Mouse (Mus musculus) embryonic stem cell, embryonic (primary cell): ENCODE data around the gene Ntn3.

Experiments
- CTCF ChIA-PET, 4 experiments: fragments of 300-600 bp in 2 of 4; fragments of 350-600 bp in 2 of 4; sonication (Branson Sonifier 250); formaldehyde crosslinking; loops; one replicate each; lab custom pipeline; 2022; ENCODE audit warnings: inconsistent platforms in 2 of 4; lab: Charles Lee
- POLR2A ChIA-PET, 4 experiments: fragments of 300-600 bp in 2 of 4; fragments of 350-600 bp in 2 of 4; sonication (Branson Sonifier 250); formaldehyde crosslinking; loops; one replicate each; lab custom pipeline; 2022; ENCODE audit warnings: antibody characterized with exemption in 4 of 4, inconsistent platforms in 1 of 4; lab: Charles Lee

Gene Ntn3

DNA sequence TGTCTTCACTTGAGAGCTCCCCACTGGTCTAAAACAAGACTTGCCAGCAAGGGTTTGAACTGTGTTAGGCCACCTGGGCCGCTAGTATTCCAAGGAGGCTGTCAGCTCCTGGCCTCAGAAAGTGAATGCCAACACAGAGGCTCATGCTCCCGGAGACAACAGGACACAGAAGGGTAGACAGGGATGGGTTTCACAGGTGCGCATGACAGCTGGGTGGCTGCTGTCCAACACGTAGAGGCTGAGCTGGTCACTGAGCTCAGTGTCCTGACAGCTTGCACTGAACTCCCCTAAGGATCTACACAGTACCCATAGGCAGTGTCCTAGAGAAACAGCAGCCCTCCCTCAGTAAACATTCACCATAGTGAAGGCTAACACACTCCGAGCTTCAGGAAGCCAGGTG lies 14.2 kb upstream of the Ntn3 start:
- POLR2A ChIA-PET = interaction anchor here (0.7 to 12.4 kb wide), 27 partner anchors 8 to 304 kb away, joined by 3 to 342 read pairs (median 7); partner anchors contain the start of genes Ccnf (in 3 of the 4), Ntn3 (in 3 of the 4), Amdhd2 (in 2 of the 4) and Atp6v0c (in 1 of the 4)
- CTCF ChIA-PET = interaction anchor here in 3 of 4 experiments (0.7 to 1.7 kb wide), 3 partner anchors 17 to 50 kb away, joined by 3 to 4 read pairs (median 3); no protein-coding TSS in a partner anchor

DNA sequence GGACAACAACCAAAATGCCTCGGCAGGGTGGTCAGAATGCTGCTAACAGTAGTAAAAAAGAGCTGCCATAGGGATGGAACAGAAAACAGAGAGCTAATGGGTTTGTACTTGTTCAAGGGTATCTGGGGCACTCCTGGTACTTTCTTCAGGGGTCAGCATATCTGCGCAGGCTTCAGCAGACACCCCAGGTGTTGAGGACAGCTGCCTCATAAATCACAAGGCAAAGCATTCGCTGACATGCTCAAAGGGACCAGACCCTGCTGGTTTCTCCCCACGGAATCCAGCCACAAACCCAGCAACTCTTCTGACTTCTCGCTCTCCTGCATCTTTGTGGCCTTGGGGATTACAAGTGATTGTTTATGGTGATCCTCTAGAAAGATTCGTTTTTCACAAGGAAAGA lies 13.3 kb upstream of the Ntn3 start:
- ChIA-PET CTCF (interaction anchor here in 2 of 4 experiments (0.7 to 1.7 kb wide), 2 partner anchors 16 to 26 kb away, joined by 3 to 4 read pairs; no protein-coding TSS in a partner anchor), POLR2A (interaction anchor here in 3 of 4 experiments (0.7 to 12.4 kb wide), 19 partner anchors 9 to 194 kb away, joined by 3 to 342 read pairs (median 12); partner anchors contain the start of genes Ccnf (in 3 of the 3), Ntn3 (in 3 of the 3), Amdhd2 (in 1 of the 3) and Atp6v0c (in 1 of the 3))

DNA sequence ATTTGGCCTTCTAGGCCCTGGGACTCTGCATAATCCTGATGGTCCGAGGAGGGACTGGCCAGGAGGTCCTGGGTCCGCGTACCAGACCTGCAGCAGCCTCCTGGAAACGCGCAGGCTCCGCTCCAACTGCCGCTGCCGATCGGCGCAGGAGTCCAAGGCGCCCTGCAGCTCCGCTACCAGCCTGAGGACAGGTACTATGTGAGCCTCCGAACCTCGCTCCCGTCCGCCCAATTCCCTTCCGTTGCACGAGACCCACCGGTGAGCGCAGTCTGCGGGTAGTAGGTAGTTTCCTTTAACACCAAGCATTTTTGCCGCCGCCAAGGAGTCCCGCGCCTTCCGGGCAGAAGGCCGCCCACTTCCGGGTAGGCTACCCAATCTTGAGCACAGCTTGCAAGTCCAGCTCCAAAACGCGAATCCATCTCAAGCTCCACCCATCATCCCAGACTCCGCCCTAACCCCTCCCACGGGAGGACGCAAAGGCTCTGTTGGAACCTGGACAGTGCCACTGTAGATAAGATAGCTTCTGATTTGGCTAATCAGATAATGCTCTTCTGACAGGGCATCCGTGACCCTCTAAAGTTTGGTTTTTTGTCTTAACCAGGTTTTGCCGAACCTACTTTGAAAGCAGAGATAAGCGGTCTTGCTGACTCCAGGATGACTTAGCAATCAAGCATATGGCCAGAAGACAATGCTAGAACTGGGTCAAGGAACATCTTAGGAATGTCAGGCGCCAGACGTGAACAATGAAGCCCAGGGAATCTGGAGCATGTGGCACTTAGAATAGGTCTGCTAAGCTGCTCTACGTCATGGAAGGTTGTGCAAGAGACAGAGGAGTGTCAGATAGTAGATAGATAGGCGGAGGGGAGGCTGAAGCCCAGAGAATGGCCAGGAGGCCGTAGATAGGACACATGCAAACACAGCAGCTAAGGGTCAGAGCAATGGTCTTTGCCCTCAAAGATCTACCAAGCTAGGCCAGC lies 11.4 kb upstream of the Ntn3 start, which contains the start of gene Tedc2:
Tedc2 (minus strand) TSS at position 417 of the 977 bp plus-strand sequence.
- CTCF ChIA-PET = interaction anchor here (0.5 to 1.5 kb wide), 12 partner anchors 9 to 269 kb away, joined by 3 to 7 read pairs (median 4); partner anchors contain the start of genes Ccnf (in 2 of the 4) and Atp6v0c (in 1 of the 4)
- POLR2A ChIA-PET = interaction anchor here (0.5 to 12.4 kb wide), 77 partner anchors 8 to 1028 kb away, joined by 3 to 342 read pairs (median 4); partner anchors contain the start of genes Amdhd2 (in 4 of the 4), Ccnf (in 3 of the 4), Atp6v0c (in 2 of the 4) and Ntn3 (in 2 of the 4)

DNA sequence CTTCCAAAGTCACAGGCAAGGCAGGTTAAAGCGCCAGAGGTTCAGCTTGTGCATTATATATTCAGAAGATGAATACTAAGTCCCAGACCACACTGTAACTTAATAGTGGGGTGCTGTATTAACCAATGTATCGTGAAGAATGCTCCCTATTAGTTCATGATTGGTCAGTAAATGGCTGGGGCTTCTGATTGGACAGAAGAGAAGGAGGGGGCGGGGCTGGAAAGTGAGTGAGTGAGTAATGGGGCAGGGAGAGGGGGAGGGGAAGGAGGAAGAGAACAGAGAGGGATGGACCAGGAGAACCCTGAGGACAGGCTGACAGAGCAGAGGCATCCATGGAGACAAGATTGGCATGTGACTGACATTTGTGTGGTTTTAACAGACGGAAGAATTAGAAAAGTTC lies 7.5 kb upstream of the Ntn3 start:
- POLR2A ChIA-PET = interaction anchor here in 3 of 4 experiments (0.6 to 12.4 kb wide), 17 partner anchors 9 to 311 kb away, joined by 3 to 342 read pairs (median 4); partner anchors contain the start of genes Ntn3 (in 2 of the 3), Tbc1d24 (in 2 of the 3), Amdhd2 (in 1 of the 3) and Ccnf (in 1 of the 3)
- CTCF ChIA-PET = interaction anchor here in 3 of 4 experiments (0.5 to 0.6 kb wide), 3 partner anchors 27 to 65 kb away, joined by 3 read pairs; partner anchors contain the start of gene Ccnf (in 1 of the 3)

DNA sequence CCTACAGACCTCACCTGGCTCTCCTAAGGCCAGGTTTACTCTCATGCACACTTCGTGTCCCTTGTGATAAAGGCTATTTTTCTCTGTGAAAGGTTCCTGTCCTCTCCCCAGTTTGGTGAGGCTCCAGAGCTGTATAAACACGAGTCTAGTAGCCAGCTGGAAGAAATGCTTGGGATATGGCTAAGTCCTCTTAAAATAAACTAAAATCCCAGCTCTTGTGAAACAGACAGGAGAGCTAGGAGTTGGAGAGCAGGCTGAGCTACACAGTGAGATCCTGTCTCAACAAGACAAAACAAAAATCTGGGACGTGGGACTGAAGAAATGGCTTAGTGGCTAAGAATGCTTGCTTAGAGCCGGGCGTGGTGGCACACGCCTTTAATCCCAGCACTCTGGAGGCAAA lies 3.9 kb upstream of the Ntn3 start:
- ChIA-PET CTCF (interaction anchor here in 2 of 4 experiments (0.5 to 1.6 kb wide), 3 partner anchors 19 to 224 kb away, joined by 3 to 4 read pairs (median 4); no protein-coding TSS in a partner anchor), POLR2A (interaction anchor here in 2 of 4 experiments (0.9 to 18.4 kb wide), 10 partner anchors 8 to 405 kb away, joined by 3 to 342 read pairs (median 14); partner anchors contain the start of genes Atp6v0c (in 2 of the 2), Ccnf (in 2 of the 2), Amdhd2 (in 1 of the 2) and Tedc2 (in 1 of the 2))

DNA sequence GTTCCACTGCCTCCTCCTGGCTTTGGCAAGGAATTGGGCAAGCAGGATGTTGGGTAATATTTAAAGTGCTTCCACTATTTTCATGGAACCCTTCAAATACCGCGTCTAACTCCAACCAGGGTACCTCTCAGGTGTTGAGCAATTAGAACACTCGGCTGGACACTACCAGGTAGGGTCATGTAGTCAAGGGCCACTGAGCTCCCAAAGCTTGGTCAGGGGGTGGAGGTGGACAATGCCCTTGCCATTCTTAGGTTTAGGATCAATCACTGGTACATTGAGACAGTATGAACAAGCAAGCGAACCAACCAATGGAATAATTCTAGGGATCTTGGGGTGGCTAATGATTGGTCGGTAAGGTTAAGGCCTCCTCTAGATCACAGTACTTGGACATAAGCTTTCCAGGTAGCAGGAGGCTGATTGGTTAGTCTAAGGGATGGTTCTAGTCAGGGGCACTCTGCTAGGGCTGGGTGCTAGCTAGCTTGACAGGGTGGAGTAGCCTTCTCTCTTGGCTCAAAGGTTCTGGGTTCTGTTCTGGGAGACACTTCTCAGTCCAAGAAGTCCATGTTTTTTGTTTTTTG lies 3.2 kb upstream of the Ntn3 start:
- CTCF ChIA-PET = interaction anchor here in 3 of 4 experiments (0.5 to 1.6 kb wide), 3 partner anchors 19 to 225 kb away, joined by 3 to 6 read pairs (median 4); no protein-coding TSS in a partner anchor

DNA sequence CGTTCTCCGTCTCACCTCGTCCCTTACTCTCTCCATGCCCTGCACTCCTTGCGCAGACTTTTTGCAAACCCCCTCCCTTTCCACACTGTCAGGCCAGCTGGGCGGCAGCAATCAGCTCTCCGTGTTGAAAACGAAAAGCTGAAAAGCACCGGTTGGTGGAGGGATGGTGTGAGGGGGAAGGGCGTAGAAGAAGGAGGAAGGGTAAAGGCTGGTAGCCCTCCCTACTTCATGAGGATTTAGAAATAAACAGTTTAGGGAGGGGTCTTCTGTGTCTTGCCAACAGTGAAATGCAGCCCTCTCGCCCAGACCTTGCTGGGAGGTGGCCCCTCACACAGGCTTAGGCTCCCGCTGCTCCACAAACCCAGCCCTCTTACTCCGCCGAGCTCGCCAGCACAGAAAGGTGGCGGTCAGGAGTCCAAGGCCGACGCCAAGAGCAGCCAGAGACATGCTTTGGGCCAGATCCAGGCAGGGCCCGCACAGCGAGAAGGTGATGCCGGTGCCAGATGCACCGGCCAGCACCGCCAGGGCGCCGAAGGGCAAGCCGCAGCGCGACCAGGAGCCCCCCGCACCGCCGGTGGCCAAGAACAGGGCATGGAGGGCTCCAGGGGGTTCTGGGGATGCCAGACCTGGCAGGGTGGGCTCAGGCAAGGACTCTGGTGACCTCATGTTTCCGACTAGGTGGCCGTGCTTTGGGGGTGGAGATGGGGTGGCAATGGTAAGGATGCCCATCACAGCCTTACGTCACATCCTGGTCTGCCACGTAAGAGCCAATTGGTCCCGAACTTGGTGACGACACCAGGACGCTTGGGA lies 2.5 kb upstream of the Ntn3 start:
- POLR2A ChIA-PET = interaction anchor here in 3 of 4 experiments (0.6 to 18.4 kb wide), 28 partner anchors 8 to 316 kb away, joined by 3 to 342 read pairs (median 6); partner anchors contain the start of genes Ccnf (in 3 of the 3), Tedc2 (in 3 of the 3), Atp6v0c (in 2 of the 3) and Amdhd2 (in 1 of the 3)
- CTCF ChIA-PET = interaction anchor here in 3 of 4 experiments (0.5 to 1.6 kb wide), 4 partner anchors 9 to 164 kb away, joined by 4 to 7 read pairs (median 4); partner anchors contain the start of gene Tedc2 (in 1 of the 3)

More for the DNA sequence above, 3.2 kb upstream of the Ntn3 start:
- POLR2A ChIA-PET = interaction anchor here in 3 of 4 experiments (0.6 to 18.4 kb wide), 19 partner anchors 8 to 406 kb away, joined by 3 to 342 read pairs (median 9); partner anchors contain the start of genes Ccnf (in 3 of the 3), Tedc2 (in 2 of the 3), Amdhd2 (in 1 of the 3) and Atp6v0c (in 1 of the 3)

DNA sequence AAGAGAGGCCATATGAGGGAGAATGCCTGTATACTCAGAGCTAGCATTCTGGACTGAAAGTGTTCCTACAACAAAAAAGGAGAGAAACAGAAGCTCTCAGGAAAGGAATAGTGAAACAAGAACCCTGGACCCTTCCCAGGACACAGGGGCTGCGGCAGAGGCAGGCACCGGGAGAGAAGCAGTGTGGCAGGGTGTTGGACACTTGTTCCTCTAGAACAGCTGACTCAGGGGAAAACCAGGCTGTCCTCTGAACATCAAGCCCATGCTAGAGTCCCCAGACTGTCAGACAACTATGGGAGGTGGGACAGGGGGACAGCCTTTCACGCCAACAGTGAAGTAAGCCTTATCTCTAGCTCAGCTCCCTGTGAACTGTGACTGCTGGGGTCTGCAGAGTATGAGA lies 1.3 kb upstream of the Ntn3 start:
- POLR2A ChIA-PET = interaction anchor here in 3 of 4 experiments (0.9 to 18.4 kb wide), 32 partner anchors 8 to 339 kb away, joined by 3 to 342 read pairs (median 6); partner anchors contain the start of genes Ccnf (in 3 of the 3), Tedc2 (in 3 of the 3), Amdhd2 (in 2 of the 3) and Atp6v0c (in 2 of the 3)
- CTCF ChIA-PET = interaction anchor here in 1 of 4 experiments (0.5 to 0.7 kb wide), 2 partner anchors 58 to 141 kb away, joined by 3 to 4 read pairs; no protein-coding TSS in a partner anchor

DNA sequence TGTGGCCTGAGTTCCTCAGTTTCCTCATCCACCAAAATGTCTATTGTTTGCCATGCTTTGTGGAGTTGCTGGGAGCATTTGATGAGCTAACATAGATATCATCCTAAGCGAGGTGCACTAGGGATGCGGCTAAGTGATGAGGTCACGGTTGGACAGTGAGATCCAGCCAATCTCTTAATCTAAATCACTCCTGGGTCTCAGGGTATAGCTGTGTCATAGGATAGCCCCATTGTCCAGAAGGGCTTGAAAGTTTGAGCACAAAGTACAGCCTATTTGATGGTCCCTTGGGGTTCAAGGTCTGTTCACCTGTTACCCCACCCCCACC lies 547 bp upstream of the Ntn3 start:
- CTCF ChIA-PET = interaction anchor here in 1 of 4 experiments (0.9 kb wide), 1 partner anchor 216 kb away, joined by 3 read pairs; no protein-coding TSS in a partner anchor
- POLR2A ChIA-PET = interaction anchor here (0.8 to 18.4 kb wide), 30 partner anchors 8 to 340 kb away, joined by 3 to 342 read pairs (median 4); partner anchors contain the start of genes Amdhd2 (in 3 of the 4), Atp6v0c (in 2 of the 4), Ccnf (in 2 of the 4) and Tedc2 (in 2 of the 4)

DNA sequence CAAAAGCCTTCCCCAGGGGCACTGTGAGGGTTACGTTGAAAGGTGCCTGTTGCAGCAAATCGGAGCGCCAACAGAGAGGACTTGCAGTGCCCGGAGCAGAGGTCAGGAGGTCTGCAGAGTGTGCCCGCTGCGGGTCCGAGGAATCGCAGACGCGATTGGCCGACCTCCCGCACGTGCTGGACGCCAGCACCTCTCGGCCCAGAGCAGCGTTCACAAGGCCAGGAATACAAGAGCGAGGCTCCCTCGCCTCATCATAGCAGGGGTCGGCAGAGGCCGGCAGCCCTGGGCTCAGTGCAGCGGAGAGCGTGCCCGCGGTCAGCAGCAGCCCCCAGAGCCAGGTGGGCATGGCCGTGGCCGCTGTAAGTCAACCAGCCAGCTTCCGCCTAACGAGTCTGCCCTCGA lies 689 bp downstream of the Ntn3 start:
- ChIA-PET POLR2A (interaction anchor here (0.5 to 18.4 kb wide), 24 partner anchors 7 to 319 kb away, joined by 3 to 342 read pairs (median 9); partner anchors contain the start of genes Ccnf (in 3 of the 4), Tedc2 (in 3 of the 4), Amdhd2 (in 2 of the 4) and Atp6v0c (in 1 of the 4)), CTCF (interaction anchor here in 3 of 4 experiments (0.5 to 2.5 kb wide), 3 partner anchors 23 to 1599 kb away, joined by 5 to 6 read pairs (median 6); no protein-coding TSS in a partner anchor)

DNA sequence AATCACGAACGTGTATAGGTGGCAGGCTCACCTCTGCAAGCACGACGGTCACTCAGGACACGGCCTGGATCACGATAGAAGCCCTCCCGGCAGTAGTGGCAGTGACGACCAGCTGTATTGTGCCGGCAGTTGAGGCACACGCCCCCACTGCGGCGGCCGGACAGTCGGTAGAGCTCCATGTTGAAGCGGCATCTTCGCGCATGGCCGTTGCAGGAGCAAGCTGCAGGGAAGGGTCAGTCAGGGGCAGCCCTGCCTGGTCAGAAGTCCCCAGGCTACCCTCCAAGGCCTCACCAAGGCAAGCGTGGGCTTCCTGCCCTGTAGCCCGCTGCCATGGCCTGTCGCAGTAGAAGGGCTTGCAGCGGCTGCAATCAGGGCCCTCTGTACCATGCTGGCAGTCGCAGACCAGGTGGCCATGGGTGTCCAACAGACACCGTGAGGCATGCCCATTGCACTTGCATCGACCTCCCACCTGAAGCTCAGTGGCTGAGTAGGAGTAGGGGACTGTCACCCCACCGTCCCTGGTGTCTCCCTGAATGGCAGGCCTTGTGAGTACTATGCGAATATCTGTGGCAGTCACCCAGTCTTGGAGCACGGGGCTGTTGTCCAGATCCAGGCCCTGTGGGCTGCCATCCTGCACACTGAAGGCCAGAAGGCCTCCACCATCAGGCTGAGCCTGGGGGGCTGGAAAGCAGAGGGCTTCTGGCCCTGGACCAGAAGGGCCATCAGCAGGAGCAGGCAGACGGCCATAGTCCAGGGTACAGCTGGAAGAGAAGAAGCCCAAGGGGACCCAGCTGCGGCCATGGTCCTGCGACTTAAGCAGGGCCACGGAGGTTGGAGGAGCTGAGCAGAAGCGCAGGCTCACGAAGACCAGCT lies 1.3 kb downstream of the Ntn3 start:
- POLR2A ChIA-PET = interaction anchor here (0.8 to 18.4 kb wide), 34 partner anchors 8 to 144 kb away, joined by 3 to 342 read pairs (median 8); partner anchors contain the start of genes Tedc2 (in 4 of the 4), Amdhd2 (in 2 of the 4), Ccnf (in 2 of the 4) and Abca3 (in 1 of the 4)
- CTCF ChIA-PET = interaction anchor here (0.5 to 2.5 kb wide), 10 partner anchors 10 to 229 kb away, joined by 3 to 6 read pairs (median 4); partner anchors contain the start of genes Ccnf (in 1 of the 4) and Tedc2 (in 1 of the 4)

DNA sequence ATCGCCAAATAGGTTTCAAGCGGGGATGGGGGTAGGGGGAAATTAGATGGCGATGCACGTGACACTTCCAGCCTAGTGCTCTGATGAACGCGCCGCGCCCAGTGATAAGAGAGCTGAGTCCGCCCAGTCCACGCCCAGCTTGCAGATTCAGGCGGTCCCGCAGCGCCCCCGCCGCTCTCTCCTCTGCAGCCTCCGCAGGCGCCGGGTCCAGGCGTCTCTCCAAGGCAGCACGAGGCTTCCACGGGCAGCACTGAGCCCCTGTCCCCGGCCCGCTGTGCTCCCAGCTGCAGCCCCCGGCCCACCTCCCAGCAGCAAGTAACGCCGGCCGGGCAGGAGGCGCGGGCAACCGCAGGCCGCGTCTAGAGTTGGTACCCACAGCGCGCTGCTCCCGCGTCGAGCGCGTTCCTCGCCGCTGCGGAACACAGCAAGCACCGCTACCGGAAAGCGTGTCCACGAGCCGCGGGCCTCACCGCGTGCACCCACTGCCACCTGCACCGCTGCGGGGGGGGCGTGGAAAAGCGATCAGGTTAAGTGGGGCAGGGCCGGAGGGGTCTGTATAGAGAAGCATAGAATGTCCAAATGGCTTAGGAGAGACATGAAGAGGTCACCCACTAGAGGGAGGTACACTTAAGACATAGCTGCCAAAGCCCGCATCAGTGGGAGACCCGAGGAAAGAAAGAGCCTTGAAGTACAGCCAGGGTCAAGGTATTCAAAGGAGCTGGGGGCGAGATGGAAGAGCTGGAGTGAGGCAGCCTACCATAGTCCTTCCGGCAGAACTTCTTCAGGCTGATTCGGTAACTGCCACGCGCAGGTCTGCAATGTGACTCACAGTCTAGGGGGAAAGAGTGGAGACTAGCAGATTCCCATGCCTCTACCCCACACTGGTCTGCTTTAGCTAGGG lies 2.6 kb downstream of the Ntn3 start:
- CTCF ChIA-PET = interaction anchor here in 3 of 4 experiments (0.5 to 2.5 kb wide), 21 partner anchors 11 to 1862 kb away, joined by 3 to 7 read pairs (median 3); partner anchors contain the start of genes Ccnf (in 1 of the 3), Mlst8 (in 1 of the 3), Rab11fip3 (in 1 of the 3) and Tedc2 (in 1 of the 3)

DNA sequence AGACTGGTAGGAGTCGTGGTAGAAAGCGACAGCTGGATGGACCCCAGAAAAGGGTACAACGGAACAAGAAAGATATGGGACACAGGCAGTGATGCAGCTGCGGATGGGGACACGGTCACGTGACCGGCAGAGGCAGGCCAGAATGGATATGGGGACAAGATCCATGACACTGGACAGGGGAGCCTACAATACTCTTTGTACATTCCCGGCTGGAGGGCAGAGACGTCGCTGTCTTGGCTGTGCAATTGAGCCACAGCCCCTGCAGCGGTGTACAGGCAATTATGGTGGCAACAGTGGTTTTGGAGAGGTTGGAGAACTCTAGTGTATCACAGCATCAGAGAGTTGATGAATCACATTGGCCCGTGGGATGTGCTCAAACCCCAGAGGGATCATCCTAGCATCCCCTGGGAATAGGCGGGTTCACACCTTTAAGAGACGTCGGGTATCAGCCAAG lies 3.4 kb downstream of the Ntn3 start:
- ChIA-PET POLR2A (interaction anchor here (0.6 to 18.4 kb wide), 36 partner anchors 7 to 322 kb away, joined by 3 to 342 read pairs (median 6); partner anchors contain the start of genes Amdhd2 (in 3 of the 4), Atp6v0c (in 2 of the 4), Ccnf (in 2 of the 4) and Tedc2 (in 2 of the 4)), CTCF (interaction anchor here in 2 of 4 experiments (0.6 to 2.0 kb wide), 8 partner anchors 10 to 273 kb away, joined by 3 to 7 read pairs (median 3); partner anchors contain the start of genes Mlst8 (in 1 of the 2) and Tedc2 (in 1 of the 2))

More for the DNA sequence above, 2.6 kb downstream of the Ntn3 start:
- POLR2A ChIA-PET = interaction anchor here (0.5 to 18.4 kb wide), 49 partner anchors 8 to 406 kb away, joined by 3 to 342 read pairs (median 5); partner anchors contain the start of genes Tedc2 (in 4 of the 4), Amdhd2 (in 3 of the 4), Atp6v0c (in 2 of the 4) and Ccnf (in 2 of the 4)
